Mouse (Mus musculus): ENCODE results near the gene Cntnap5a. TPM values are rescaled to one million over a fixed set of nuclear protein-coding genes. Genes with fewer than 3 reads are reported as not detected.

Cntnap5a gene
- polyA plus RNA-seq, 1 experiment from 2014 or later, result 0.01 TPM

GRCm38 (mm10) chr1:116313269-116313668, 628.7 kb downstream of the Cntnap5a start:
- H3K9me3 ChIP-seq (ENCODE audit: low read length), result no peaks in the 10 kb centered on the region
- no peak overlapping the region for H3K4me3 ChIP-seq (ENCODE audit: low read length)
- H3K4me1 ChIP-seq (ENCODE audit: insufficient read depth, low read length), result no peaks in the 10 kb centered on the region
- H3K27me3 ChIP-seq (ENCODE audit: insufficient read depth, low read length), result no peaks in the 10 kb centered on the region
- no peaks in the 10 kb centered on the region for H3K36me3 ChIP-seq (ENCODE audit: insufficient read depth, low read length)
- H3K9ac ChIP-seq (replicated peaks; ENCODE audit: low read length), result no peak overlapping the region
- no peak for ATAC-seq (ENCODE audit: low FRiP score, low TSS enrichment)
- H3K27ac ChIP-seq (ENCODE audit: low read length), result no peak overlapping the region
- H3K4me2 ChIP-seq (replicated peaks; ENCODE audit: low read depth, low read length), result no peak overlapping the region

GRCm38 (mm10) chr1:116324505-116324904, 639.9 kb downstream of the Cntnap5a start:
- no peaks in the 10 kb centered on the region for H3K27me3 ChIP-seq (ENCODE audit: insufficient read depth, low read length)
- no peaks in the 10 kb centered on the region for H3K36me3 ChIP-seq (ENCODE audit: insufficient read depth, low read length)
- H3K4me2 ChIP-seq (replicated peaks; ENCODE audit: low read depth, low read length), result no peak overlapping the region
- no peak overlapping the region for H3K4me3 ChIP-seq (ENCODE audit: low read length)
- H3K9ac ChIP-seq (replicated peaks; ENCODE audit: low read length), result no peak overlapping the region
- ATAC-seq (ENCODE audit: low FRiP score, low TSS enrichment), result no peak
- no peak overlapping the region for H3K27ac ChIP-seq (ENCODE audit: low read length)
- no peaks in the 10 kb centered on the region for H3K9me3 ChIP-seq (ENCODE audit: low read length)
- no peaks in the 10 kb centered on the region for H3K4me1 ChIP-seq (ENCODE audit: insufficient read depth, low read length)

GRCm38 (mm10) chr1:116353669-116354068, 669.1 kb downstream of the Cntnap5a start:
- Histone ChIP-seq H3K4me2 (replicated peaks; ENCODE audit: low read depth, low read length) (no peak overlapping the region), H3K4me1 (ENCODE audit: insufficient read depth, low read length) (no peaks in the 10 kb centered on the region), H3K27ac (ENCODE audit: low read length) (no peak overlapping the region), H3K9ac (replicated peaks; ENCODE audit: low read length) (no peak overlapping the region), H3K36me3 (ENCODE audit: insufficient read depth, low read length) (no peaks in the 10 kb centered on the region), H3K27me3 (ENCODE audit: insufficient read depth, low read length) (no peaks in the 10 kb centered on the region), H3K9me3 (ENCODE audit: low read length) (no peaks in the 10 kb centered on the region), H3K4me3 (ENCODE audit: low read length) (no peak overlapping the region)
- ATAC-seq (ENCODE audit: low FRiP score, low TSS enrichment), result no peak

GRCm38 (mm10) chr1:116365606-116366005, 681.0 kb downstream of the Cntnap5a start:
- ATAC-seq (ENCODE audit: low FRiP score, low TSS enrichment), result no peak
- no peak overlapping the region for H3K4me3 ChIP-seq (ENCODE audit: low read length)
- 66% methylated on average over 2 of the region's 2 CpGs for WGBS
- no peak overlapping the region for H3K9ac ChIP-seq (replicated peaks; ENCODE audit: low read length)
- H3K27ac ChIP-seq (ENCODE audit: low read length), result no peak overlapping the region
- no peaks in the 10 kb centered on the region for H3K27me3 ChIP-seq (ENCODE audit: insufficient read depth, low read length)
- H3K36me3 ChIP-seq (ENCODE audit: insufficient read depth, low read length), result no peaks in the 10 kb centered on the region
- H3K9me3 ChIP-seq (ENCODE audit: low read length), result no peaks in the 10 kb centered on the region
- no peaks in the 10 kb centered on the region for H3K4me1 ChIP-seq (ENCODE audit: insufficient read depth, low read length)
- H3K4me2 ChIP-seq (replicated peaks; ENCODE audit: low read depth, low read length), result no peak overlapping the region

GRCm38 (mm10) chr1:116366171-116366570, 681.6 kb downstream of the Cntnap5a start:
- Histone ChIP-seq H3K36me3 (ENCODE audit: insufficient read depth, low read length) (no peaks in the 10 kb centered on the region), H3K4me2 (replicated peaks; ENCODE audit: low read depth, low read length) (no peak overlapping the region), H3K4me1 (ENCODE audit: insufficient read depth, low read length) (no peaks in the 10 kb centered on the region), H3K27me3 (ENCODE audit: insufficient read depth, low read length) (no peaks in the 10 kb centered on the region), H3K9ac (replicated peaks; ENCODE audit: low read length) (no peak overlapping the region), H3K27ac (ENCODE audit: low read length) (no peak overlapping the region), H3K4me3 (ENCODE audit: low read length) (no peak overlapping the region), H3K9me3 (ENCODE audit: low read length) (no peaks in the 10 kb centered on the region)
- WGBS, result 35% methylated on average over 2 of the region's 2 CpGs
- ATAC-seq (ENCODE audit: low FRiP score, low TSS enrichment), result no peak

- no peak overlapping the region for H3K4me2 ChIP-seq (replicated peaks; ENCODE audit: low read depth, low read length)
- no peak for ATAC-seq (ENCODE audit: low FRiP score, low TSS enrichment)
- no peaks in the 10 kb centered on the region for H3K9me3 ChIP-seq (ENCODE audit: low read length)
- H3K36me3 ChIP-seq (ENCODE audit: insufficient read depth, low read length), result no peaks in the 10 kb centered on the region
- H3K27me3 ChIP-seq (ENCODE audit: insufficient read depth, low read length), result no peaks in the 10 kb centered on the region
- H3K4me3 ChIP-seq (ENCODE audit: low read length), result no peak overlapping the region
- no peaks in the 10 kb centered on the region for H3K4me1 ChIP-seq (ENCODE audit: insufficient read depth, low read length)
- H3K9ac ChIP-seq (replicated peaks; ENCODE audit: low read length), result no peak overlapping the region
- no peak overlapping the region for H3K27ac ChIP-seq (ENCODE audit: low read length)
Observed at GRCm38 (mm10) chr1:116366806-116367205, 682.2 kb downstream of the Cntnap5a start.

- H3K4me3 ChIP-seq (ENCODE audit: low read length), result no peak overlapping the region
- 52% methylated on average over 7 of the region's 7 CpGs for WGBS
- no peaks in the 10 kb centered on the region for H3K27me3 ChIP-seq (ENCODE audit: insufficient read depth, low read length)
- no peak for ATAC-seq (ENCODE audit: low FRiP score, low TSS enrichment)
- H3K27ac ChIP-seq (ENCODE audit: low read length), result no peak overlapping the region
- no peaks in the 10 kb centered on the region for H3K9me3 ChIP-seq (ENCODE audit: low read length)
- H3K36me3 ChIP-seq (ENCODE audit: insufficient read depth, low read length), result no peaks in the 10 kb centered on the region
- no peak overlapping the region for H3K4me2 ChIP-seq (replicated peaks; ENCODE audit: low read depth, low read length)
- H3K9ac ChIP-seq (replicated peaks; ENCODE audit: low read length), result no peak overlapping the region
- no peaks in the 10 kb centered on the region for H3K4me1 ChIP-seq (ENCODE audit: insufficient read depth, low read length)
Observed at GRCm38 (mm10) chr1:116367572-116367971, 683.0 kb downstream of the Cntnap5a start.

GRCm38 (mm10) chr1:116370817-116371216, 686.3 kb downstream of the Cntnap5a start:
- Histone ChIP-seq H3K9me3 (ENCODE audit: low read length) (no peaks in the 10 kb centered on the region), H3K36me3 (ENCODE audit: insufficient read depth, low read length) (no peaks in the 10 kb centered on the region), H3K9ac (replicated peaks; ENCODE audit: low read length) (no peak overlapping the region), H3K27me3 (ENCODE audit: insufficient read depth, low read length) (no peaks in the 10 kb centered on the region), H3K27ac (ENCODE audit: low read length) (no peak overlapping the region), H3K4me1 (ENCODE audit: insufficient read depth, low read length) (no peaks in the 10 kb centered on the region), H3K4me3 (ENCODE audit: low read length) (no peak overlapping the region), H3K4me2 (replicated peaks; ENCODE audit: low read depth, low read length) (no peak overlapping the region)
- no peak for ATAC-seq (ENCODE audit: low FRiP score, low TSS enrichment)
- WGBS, result 92% methylated on average over 4 of the region's 4 CpGs

GRCm38 (mm10) chr1:116373551-116373950, 689.0 kb downstream of the Cntnap5a start:
- Histone ChIP-seq H3K9me3 (ENCODE audit: low read length) (no peaks in the 10 kb centered on the region), H3K27ac (ENCODE audit: low read length) (no peak overlapping the region), H3K27me3 (ENCODE audit: insufficient read depth, low read length) (no peaks in the 10 kb centered on the region), H3K4me1 (ENCODE audit: insufficient read depth, low read length) (no peaks in the 10 kb centered on the region), H3K9ac (replicated peaks; ENCODE audit: low read length) (no peak overlapping the region), H3K4me3 (ENCODE audit: low read length) (no peak overlapping the region), H3K4me2 (replicated peaks; ENCODE audit: low read depth, low read length) (no peak overlapping the region), H3K36me3 (ENCODE audit: insufficient read depth, low read length) (no peaks in the 10 kb centered on the region)
- 67% methylated on average over 1 of the region's 1 CpGs for WGBS
- ATAC-seq (ENCODE audit: low FRiP score, low TSS enrichment), result no peak

GRCm38 (mm10) chr1:116392390-116392789, 707.8 kb downstream of the Cntnap5a start:
- Histone ChIP-seq H3K4me1 (ENCODE audit: insufficient read depth, low read length) (no peaks in the 10 kb centered on the region), H3K4me3 (ENCODE audit: low read length) (no peak overlapping the region), H3K9ac (replicated peaks; ENCODE audit: low read length) (no peak overlapping the region), H3K27ac (ENCODE audit: low read length) (no peak overlapping the region), H3K9me3 (ENCODE audit: low read length) (no peaks in the 10 kb centered on the region), H3K27me3 (ENCODE audit: insufficient read depth, low read length) (no peaks in the 10 kb centered on the region), H3K4me2 (replicated peaks; ENCODE audit: low read depth, low read length) (no peak overlapping the region), H3K36me3 (ENCODE audit: insufficient read depth, low read length) (no peaks in the 10 kb centered on the region)
- no peak for ATAC-seq (ENCODE audit: low FRiP score, low TSS enrichment)

Measured in kidney, embryonic 16.5 days (tissue).